ENCODE assay signal across 9 mouse cellular contexts in the genomic region with DNA sequence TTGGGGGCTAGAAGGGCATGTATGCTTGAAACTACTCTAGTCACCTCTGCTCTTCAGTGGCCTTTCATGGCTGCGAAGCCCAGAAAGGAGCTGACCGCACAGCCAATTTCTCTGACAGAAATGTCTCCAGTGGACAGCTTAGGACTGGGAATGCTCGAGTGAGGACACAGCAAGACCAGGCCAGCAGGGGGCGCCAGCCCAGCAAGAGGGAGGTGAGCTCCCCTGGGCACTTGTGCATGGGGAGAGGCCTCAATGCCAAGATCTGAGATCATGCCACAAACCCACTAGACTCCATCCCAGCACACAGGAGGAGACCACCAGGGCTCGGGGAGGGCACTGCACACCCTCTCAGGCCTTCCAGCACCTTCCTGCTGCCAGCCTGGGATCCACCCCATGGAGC. TPM values are rescaled to one million over a fixed set of nuclear protein-coding genes. Genes with fewer than 3 reads are reported as not detected.
DNase-seq lines count a peak whose midpoint lies in the region; ATAC-seq and TF ChIP-seq lines count a peak whose summit lies in the region.
"Had no signal": no experiment of that assay in that cellular context is flagged by ENCODE, and none has a peak within 500 bp of the region (broad histone marks: within the 10 kb centered on the region; RNA-seq: fewer than 3 reads in every experiment).

No protein-coding gene starts in this region.

- no peak overlapping the region for H3K4me3 ChIP-seq in neural tube, embryonic 15.5 days (replicated peaks)
- no peak overlapping the region for H3K4me3 ChIP-seq in embryonic facial prominence, embryonic 10.5 days
- H3K4me3 ChIP-seq in spleen, adult 2 months (ENCODE audit: extremely low read depth, insufficient read depth, insufficient read length): no peak overlapping the region
- H3K4me3 ChIP-seq: heart, embryonic 13.5 days had no signal

- H3K9me3 ChIP-seq in neural tube, embryonic 15.5 days (replicated peaks): no peaks in the 10 kb centered on the region
- H3K9me3 ChIP-seq in embryonic facial prominence, embryonic 10.5 days: no peaks in the 10 kb centered on the region
- H3K9me3 ChIP-seq: heart, embryonic 13.5 days had no signal

- TF ChIP-seq CTCF in spleen, adult 2 months (IDR thresholded peaks at IDR 0.05; ENCODE audit: extremely low read depth, insufficient read depth, insufficient read length, insufficient replicate concordance): peak; percentile 67; the same call in 1 of the 2 replicates

- no peak overlapping the region for H3K9ac ChIP-seq in neural tube, embryonic 15.5 days (replicated peaks)

- no peak overlapping the region for H3K4me2 ChIP-seq in neural tube, embryonic 15.5 days
- H3K4me2 ChIP-seq: heart, embryonic 13.5 days had no signal

- no peaks in the 10 kb centered on the region for H3K27me3 ChIP-seq in neural tube, embryonic 15.5 days (replicated peaks)
- H3K27me3 ChIP-seq in embryonic facial prominence, embryonic 10.5 days (replicated peaks; ENCODE audit: low read depth, poor library complexity, severe bottlenecking): no peaks in the 10 kb centered on the region
- H3K27me3 ChIP-seq in spleen, adult 2 months (ENCODE audit: control insufficient read depth, insufficient read depth, low read length): no peaks in the 10 kb centered on the region
- H3K27me3 ChIP-seq: heart, embryonic 13.5 days had no signal

- WGBS in neural tube, embryonic 15.5 days: 66% methylated on average over 5 of the region's 5 CpGs
- WGBS in embryonic facial prominence, embryonic 10.5 days: 63% methylated on average over 5 of the region's 5 CpGs
- 70% methylated on average over 5 of the region's 5 CpGs for WGBS in spleen, adult 2 months

- peak; percentile 62 for DNase-seq in neural tube, embryonic 10.5 days (ENCODE audit: extremely low spot score, low spot score)
- peak; percentile 93 for DNase-seq in adrenal gland, postnatal 10 days
- DNase-seq in embryonic facial prominence, embryonic 10.5 days (ENCODE audit: low spot score): peak; percentile 72
- peak; percentile 81 to 82 for DNase-seq in kidney, postnatal 25 days
- DNase-seq in lung, postnatal 36 days: peak; percentile 69
- peak in 1 of 2 experiments; percentile 53 for DNase-seq in spleen, adult 2 months (ENCODE audit: low read depth in 1 of 2, low spot score in 2 of 2)

- H3K4me1 ChIP-seq in neural tube, embryonic 15.5 days: peaks cover 32% of the 10 kb centered on the region
- 0 out of 2 replicates have a peak, but pooled peaks cover 3% of the 10 kb centered on the region for H3K4me1 ChIP-seq in embryonic facial prominence, embryonic 10.5 days
- H3K4me1 ChIP-seq in spleen, adult 2 months (ENCODE audit: control insufficient read depth, insufficient read depth, insufficient read length): no peaks in the 10 kb centered on the region

- H3K36me3 ChIP-seq in neural tube, embryonic 15.5 days: peaks cover 19% of the 10 kb centered on the region
- H3K36me3 ChIP-seq in embryonic facial prominence, embryonic 10.5 days (replicated peaks): peaks cover 89% of the 10 kb centered on the region
- peaks cover 2% of the 10 kb centered on the region for H3K36me3 ChIP-seq in spleen, adult 2 months (ENCODE audit: control insufficient read depth, insufficient read depth, low read length)

- no peak for ATAC-seq in neural tube, embryonic 15.5 days (ENCODE audit: low FRiP score)
- no peak for ATAC-seq in erythroblast, adult 5-6 weeks (replicated peaks; ENCODE audit: low FRiP score, poor library complexity, severe bottlenecking)

- TF ChIP-seq POLR2A in spleen, adult 2 months (IDR thresholded peaks at IDR 0.05; ENCODE audit: low read depth, low read length): no peak

- no peak overlapping the region for H3K27ac ChIP-seq in neural tube, embryonic 15.5 days (replicated peaks)
- no peak overlapping the region for H3K27ac ChIP-seq in embryonic facial prominence, embryonic 10.5 days (replicated peaks)
- H3K27ac ChIP-seq in spleen, adult 2 months (ENCODE audit: insufficient read depth, low read length): no peak overlapping the region

RNA-seq across cellular contexts. Expression of a gene that starts 39.3 kb away (rescaled TPM):
- polyA plus RNA-seq in neural tube, embryonic 15.5 days (2015; fragmentation: Nextera tagmentation; extraction: Ambion mirVana): 3.5 and 3.9 TPM in 2 replicates
- 10 to 100 TPM; 54.4 to 61.5 TPM for total RNA-seq in adrenal gland, postnatal 10 days (2021)
- polyA plus RNA-seq in embryonic facial prominence, embryonic 10.5 days (2016; fragmentation: Nextera tagmentation; extraction: Ambion mirVana): 0.20 and 1.6 TPM in 2 replicates
- polyA plus RNA-seq in spleen, adult 2 months (2012; rRNA removed): 17.1 and 21.2 TPM in 2 replicates
- 4.6 TPM in 1 of 2 replicates, not detected in the other for total RNA-seq in erythroblast, adult 5-6 weeks (2015; ENCODE audit: low replicate concordance)
- 0.56 and 2.6 TPM in 2 replicates for total RNA-seq in erythroblast, adult 5-6 weeks (2017; ENCODE audit: low replicate concordance)
